Mouse (Mus musculus): ENCODE data around the gene Stn1.

- no peak for TF ChIP-seq CTCF (IDR thresholded peaks at IDR 0.05; ENCODE audit: low read depth)
- no peak for TF ChIP-seq EP300 (IDR thresholded peaks at IDR 0.05; ENCODE audit: low read depth)
Observed at GRCm38 (mm10) chr19:47524905-47525304, 12.4 kb downstream of the Stn1 start.
